Mouse (Mus musculus) myocyte (in vitro differentiated cells): ENCODE measurements around the gene Exo5.

Experiments
- MAX ChIP-seq: IDR thresholded peaks from one replicate; pipeline ENCODE4 v1.6.1; 2011; ENCODE audit warnings: low read depth, mild to moderate bottlenecking, control low read depth
- REST ChIP-seq: IDR thresholded peaks from one replicate; pipeline ENCODE4 v1.6.1; 2011; ENCODE audit warnings: mild to moderate bottlenecking, control low read depth, moderate library complexity; ENCODE audit not compliant: insufficient read depth, insufficient read length
- USF1 ChIP-seq: IDR thresholded peaks from one replicate; pipeline ENCODE4 v1.6.1; 2011; ENCODE audit warnings: low read depth, mild to moderate bottlenecking, control low read depth, moderate library complexity

- TF ChIP-seq MAX (no peak), REST (no peak), USF1 (no peak)
These were observed 11.4 kb downstream of the Exo5 start for GRCm38 (mm10) chr4:120913443-120913842.
